Mouse (Mus musculus) neural tube, embryonic 11.5 days (tissue): Measurements from ENCODE around the gene Prkg1. TPM values are rescaled to one million over a fixed set of nuclear protein-coding genes. Genes with fewer than 3 reads are reported as not detected.

ENCODE experiments used
- ATAC-seq: fragments of 200-750 bp; cut with Nextera tagmentation; 2 replicates; pipeline ENCODE4 v1.8.0; 2017; ENCODE audit warnings: moderate number of reproducible peaks, mild to moderate bottlenecking, moderate TSS enrichment, moderate library complexity; ENCODE audit not compliant: insufficient read depth, low FRiP score, low TSS enrichment
- DNase-seq: peaks from one replicate; pipeline ENCODE4 v3.0.0-alpha.2; 2015; ENCODE audit warnings: low spot score
- H3K27ac ChIP-seq: fragments of 300-500 bp; sonication (generic); 2 replicates; pipeline ENCODE4 v1.5.1; 2014; ENCODE audit warnings: low read depth, mild to moderate bottlenecking, low read length
- H3K27me3 ChIP-seq: fragments of 300-500 bp; sonication (generic); 2 replicates; pipeline ENCODE4 v1.6.1; 2014; ENCODE audit warnings: mild to moderate bottlenecking, low read length, mixed read lengths; ENCODE audit not compliant: control insufficient read depth, insufficient read depth
- H3K36me3 ChIP-seq: fragments of 300-500 bp; sonication (generic); 2 replicates; pipeline ENCODE4 v1.6.1; 2014; ENCODE audit warnings: mild to moderate bottlenecking, low read length, moderate library complexity, mixed read lengths; ENCODE audit not compliant: control insufficient read depth, insufficient read depth
- H3K4me1 ChIP-seq: fragments of 300-500 bp; sonication (generic); 2 replicates; pipeline ENCODE4 v1.6.1; 2014; ENCODE audit warnings: low read length, mixed read lengths; ENCODE audit not compliant: control insufficient read depth, insufficient read depth
- H3K4me2 ChIP-seq: fragments of 300-500 bp; sonication (generic); 2 replicates; pipeline ENCODE4 v1.6.1; 2014; ENCODE audit warnings: low read depth, mild to moderate bottlenecking, moderate library complexity
- H3K4me3 ChIP-seq: fragments of 300-500 bp; sonication (generic); 2 replicates; pipeline ENCODE4 v1.5.1; 2014; ENCODE audit warnings: low read depth, low read length
- H3K9ac ChIP-seq: fragments of 300-500 bp; sonication (generic); 2 replicates; pipeline ENCODE4 v1.6.1; 2014; ENCODE audit warnings: mild to moderate bottlenecking, low read length
- H3K9me3 ChIP-seq: fragments of 300-500 bp; sonication (generic); 2 replicates; pipeline ENCODE4 v1.6.1; 2016; ENCODE audit warnings: low read length; ENCODE audit not compliant: control insufficient read depth
- WGBS: fragments of 180-500 bp; shearing (Covaris S2); extraction: QIAGEN DNeasy Blood & Tissue Kit; methylation state at CpG from one replicate; pipeline ENCODE4 v1.1.7; 2014; 5-methylcytosine and 5-hydroxymethylcytosine counted together
- polyA plus RNA-seq: library from polyadenylated mRNA; unstranded; fragments of >200 nt; fragmentation: Nextera tagmentation; extraction: Ambion mirVana; gene quantifications from 2 replicates; pipeline ENCODE4 v1.2.1, GENCODE M21; 2014

Prkg1 gene
- 7.7 and 8.2 TPM in 2 replicates for polyA plus RNA-seq

DNA sequence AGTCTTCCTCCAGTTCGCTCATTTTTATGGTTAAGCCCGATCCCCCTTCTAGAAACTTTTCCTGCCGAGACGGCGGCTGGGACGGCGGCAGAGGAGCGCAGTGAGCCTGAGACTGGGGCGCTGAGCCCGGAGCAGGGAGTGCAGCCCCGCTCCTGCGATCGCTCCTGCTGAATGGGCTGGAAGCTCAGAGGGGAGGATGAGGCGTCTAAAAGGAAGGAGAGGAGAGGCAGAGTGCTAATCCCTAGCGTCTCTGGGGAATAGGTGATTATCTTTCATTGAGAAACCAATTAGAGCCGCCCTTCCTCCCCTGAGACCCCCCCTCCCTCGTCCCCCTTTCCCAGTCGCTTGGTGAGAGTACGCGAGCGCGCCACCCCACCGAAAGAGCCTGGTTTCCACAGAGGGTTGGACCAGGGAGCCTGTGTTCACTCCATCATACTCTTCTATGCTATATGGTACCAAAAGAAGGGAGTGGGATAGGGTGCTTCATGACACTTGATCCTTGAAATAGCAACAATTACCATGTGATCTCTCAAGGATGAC lies at the start of gene Prkg1:
Gene Prkg1 (minus strand): TSS at position 233 of the 540 bp plus-strand sequence.
- WGBS = 0% methylated on average over 20 of the region's 23 CpGs
- DNase-seq (peak; percentile 70), ATAC-seq (peak; percentile 72)
- Histone ChIP-seq H3K27ac (peak within 1 kb of the TSS; percentile 45), H3K4me2 (peak within 1 kb of the TSS; percentile 84), H3K36me3 (no peaks in the 10 kb centered on the region), H3K4me1 (0 out of 2 replicates have a peak, but pooled peaks cover 6% of the 10 kb centered on the region), H3K9ac (peak within 1 kb of the TSS; percentile 58), H3K27me3 (peaks cover 7% of the 10 kb centered on the region), H3K4me3 (peak within 1 kb of the TSS; percentile 54), H3K9me3 (no peaks in the 10 kb centered on the region)

DNA sequence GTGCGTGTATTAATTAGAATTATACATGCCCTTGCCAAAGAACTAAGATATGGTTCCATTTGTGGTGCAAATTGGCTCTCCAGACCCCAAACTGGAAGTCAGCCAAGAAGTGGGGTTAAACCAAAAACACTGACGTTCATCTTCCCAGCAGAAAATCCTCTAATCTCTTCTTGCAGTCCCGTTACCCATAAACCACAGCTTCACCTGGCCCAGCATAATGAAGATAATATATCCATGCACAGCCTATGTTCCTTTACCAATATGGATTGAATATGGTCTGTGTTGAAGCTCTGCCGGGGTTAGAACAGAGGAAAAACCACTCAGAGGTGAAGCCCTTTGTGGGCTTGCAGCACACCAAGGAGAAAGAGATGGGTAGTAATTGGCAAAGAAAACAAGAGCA lies 48.3 kb upstream of the Prkg1 start:
- DNase-seq = no peak
- no peaks in the 10 kb centered on the region for H3K36me3 ChIP-seq
- H3K9me3 ChIP-seq = no peaks in the 10 kb centered on the region
- H3K27ac ChIP-seq = no peak overlapping the region
- no peak overlapping the region for H3K4me2 ChIP-seq
- H3K27me3 ChIP-seq = no peaks in the 10 kb centered on the region
- no peak for ATAC-seq
- 83% methylated on average over 4 of the region's 4 CpGs for WGBS
- no peaks in the 10 kb centered on the region for H3K4me1 ChIP-seq
- no peak overlapping the region for H3K4me3 ChIP-seq
- H3K9ac ChIP-seq = no peak overlapping the region

DNA sequence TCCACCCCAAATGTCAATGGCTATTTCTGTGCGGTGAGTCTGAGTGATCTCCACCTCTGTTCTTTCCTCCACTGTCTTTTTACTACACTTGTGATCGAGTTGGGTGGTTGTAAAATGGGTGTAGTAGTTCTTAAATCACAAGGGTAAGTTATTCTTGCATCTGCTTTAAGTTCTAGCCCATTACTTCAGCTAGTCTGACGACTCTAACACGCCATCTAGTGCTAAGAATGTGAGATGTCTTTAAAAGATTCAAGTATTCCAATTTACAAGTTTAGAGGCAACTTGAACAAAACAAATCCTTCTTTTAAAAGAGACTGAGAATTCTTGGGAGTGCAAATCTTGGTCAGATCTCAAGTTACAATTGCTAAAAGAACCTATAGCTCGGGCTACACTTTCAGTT lies 46.5 kb upstream of the Prkg1 start:
- no peak overlapping the region for H3K27ac ChIP-seq
- H3K4me2 ChIP-seq = no peak overlapping the region
- no peaks in the 10 kb centered on the region for H3K36me3 ChIP-seq
- no peaks in the 10 kb centered on the region for H3K9me3 ChIP-seq
- 32% methylated on average over 5 of the region's 5 CpGs for WGBS
- no peak for DNase-seq
- ATAC-seq = no peak
- no peak overlapping the region for H3K4me3 ChIP-seq
- no peaks in the 10 kb centered on the region for H3K4me1 ChIP-seq
- H3K27me3 ChIP-seq = no peaks in the 10 kb centered on the region
- H3K9ac ChIP-seq = no peak overlapping the region

DNA sequence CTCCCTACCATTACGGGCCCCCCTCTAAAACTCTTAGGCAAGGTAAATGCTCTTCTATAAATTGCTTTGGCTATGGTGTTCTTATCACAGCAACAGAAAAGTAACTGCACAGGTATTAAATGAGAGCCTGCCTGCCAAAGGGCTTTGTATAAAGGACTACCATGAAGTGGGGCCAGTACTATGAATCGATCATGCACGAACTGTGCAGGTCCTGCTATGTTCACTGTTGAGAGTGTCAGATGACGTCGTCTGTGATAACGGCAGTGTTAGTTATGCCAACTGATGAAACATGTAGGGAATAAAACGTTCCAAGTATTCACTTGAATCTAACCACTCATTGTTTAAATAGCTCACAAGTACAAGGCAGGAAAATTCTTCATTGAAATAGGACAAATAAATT lies 40.6 kb upstream of the Prkg1 start:
- Histone ChIP-seq H3K27me3 (no peaks in the 10 kb centered on the region), H3K4me3 (no peak overlapping the region), H3K9ac (no peak overlapping the region), H3K4me2 (no peak overlapping the region), H3K36me3 (no peaks in the 10 kb centered on the region), H3K4me1 (no peaks in the 10 kb centered on the region), H3K27ac (no peak overlapping the region), H3K9me3 (no peaks in the 10 kb centered on the region)
- no peak for DNase-seq
- 84% methylated on average over 7 of the region's 7 CpGs for WGBS
- ATAC-seq = no peak

DNA sequence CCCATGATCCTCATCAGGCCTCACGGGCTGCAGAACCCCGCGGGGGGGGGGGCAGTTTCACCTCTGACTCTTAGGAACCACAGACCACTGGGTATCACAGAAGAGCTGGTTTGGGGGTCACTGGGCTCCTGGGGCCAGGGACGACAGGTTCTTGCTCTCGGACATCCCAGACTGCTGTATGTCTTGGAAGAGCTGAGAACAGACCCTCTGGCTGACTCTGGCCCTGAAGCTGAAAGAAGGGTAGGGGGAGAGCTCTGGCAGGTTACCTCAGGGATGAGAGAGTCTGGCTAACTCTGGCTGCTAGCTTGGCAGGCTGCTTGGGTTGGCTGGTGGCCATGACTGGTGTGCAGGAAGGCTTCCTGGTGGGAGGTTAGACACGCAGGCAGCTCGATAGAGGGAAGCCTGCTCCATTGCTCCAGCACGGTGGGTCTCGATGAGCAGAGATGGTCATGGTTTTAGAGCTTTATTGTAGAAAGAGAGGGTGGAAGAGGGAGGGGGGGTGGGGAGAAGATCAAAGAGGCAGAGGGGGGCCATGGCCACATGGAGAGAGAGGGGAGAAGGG lies 30.7 kb upstream of the Prkg1 start:
- DNase-seq (no peak), ATAC-seq (no peak)
- WGBS = 51% methylated on average over 9 of the region's 9 CpGs

DNA sequence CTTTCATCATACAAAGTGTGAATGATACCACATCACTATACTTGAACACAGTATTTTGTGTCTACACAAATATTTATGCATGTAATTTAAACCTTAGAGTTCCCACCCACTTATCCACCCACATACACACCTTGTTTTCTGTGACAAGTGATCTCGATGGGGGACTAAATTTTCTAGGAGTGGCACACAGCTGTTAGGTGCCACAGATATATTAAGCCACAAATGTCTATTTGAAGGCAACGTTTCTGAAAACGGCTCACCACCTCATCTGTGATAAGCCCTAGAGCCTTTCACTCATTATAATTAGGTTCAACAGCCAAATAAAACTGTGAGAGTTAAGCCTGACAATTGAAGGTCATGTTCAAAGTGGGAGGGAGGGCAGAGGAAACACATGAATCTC lies 26.9 kb upstream of the Prkg1 start:
- H3K27ac ChIP-seq = no peak overlapping the region
- H3K9ac ChIP-seq = no peak overlapping the region
- no peak for DNase-seq
- H3K9me3 ChIP-seq = no peaks in the 10 kb centered on the region
- H3K4me2 ChIP-seq = no peak overlapping the region
- no peaks in the 10 kb centered on the region for H3K27me3 ChIP-seq
- H3K36me3 ChIP-seq = no peaks in the 10 kb centered on the region
- 76% methylated on average over 3 of the region's 3 CpGs for WGBS
- no peaks in the 10 kb centered on the region for H3K4me1 ChIP-seq
- H3K4me3 ChIP-seq = no peak overlapping the region
- ATAC-seq = no peak

More for the DNA sequence above, 30.7 kb upstream of the Prkg1 start:
- Histone ChIP-seq H3K27me3 (no peaks in the 10 kb centered on the region), H3K4me2 (no peak overlapping the region), H3K9ac (no peak overlapping the region), H3K9me3 (no peaks in the 10 kb centered on the region), H3K4me1 (no peaks in the 10 kb centered on the region), H3K4me3 (no peak overlapping the region), H3K36me3 (no peaks in the 10 kb centered on the region), H3K27ac (no peak overlapping the region)

DNA sequence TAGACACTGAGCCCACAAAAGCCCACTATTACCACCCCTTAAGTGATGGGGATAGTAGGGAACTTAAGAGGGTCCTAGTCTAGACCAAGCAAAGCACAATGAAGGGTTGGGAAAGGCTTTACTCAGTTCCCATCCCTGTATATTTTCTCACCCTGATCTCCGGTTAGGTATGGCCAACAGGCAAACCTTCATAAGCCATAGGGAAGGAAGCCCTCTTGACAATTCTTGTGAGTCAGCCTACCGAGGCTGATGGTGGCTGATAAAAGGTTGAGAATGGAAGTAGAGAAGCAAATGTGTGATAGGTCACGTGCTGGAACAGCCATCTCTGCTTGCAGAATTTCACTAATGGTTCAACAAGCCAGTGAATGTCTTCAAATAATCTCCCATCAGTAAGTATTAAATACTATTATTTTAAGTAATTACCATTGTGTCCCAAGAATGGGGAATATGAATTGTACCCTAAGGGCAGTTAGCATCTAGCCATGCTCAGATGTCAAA lies 16.7 kb upstream of the Prkg1 start:
- Histone ChIP-seq H3K27ac (no peak overlapping the region), H3K27me3 (no peaks in the 10 kb centered on the region), H3K4me3 (no peak overlapping the region), H3K9me3 (no peaks in the 10 kb centered on the region), H3K36me3 (no peaks in the 10 kb centered on the region), H3K4me1 (no peaks in the 10 kb centered on the region), H3K9ac (no peak overlapping the region), H3K4me2 (no peak overlapping the region)
- DNase-seq = no peak
- WGBS = 88% methylated on average over 3 of the region's 3 CpGs
- no peak for ATAC-seq

DNA sequence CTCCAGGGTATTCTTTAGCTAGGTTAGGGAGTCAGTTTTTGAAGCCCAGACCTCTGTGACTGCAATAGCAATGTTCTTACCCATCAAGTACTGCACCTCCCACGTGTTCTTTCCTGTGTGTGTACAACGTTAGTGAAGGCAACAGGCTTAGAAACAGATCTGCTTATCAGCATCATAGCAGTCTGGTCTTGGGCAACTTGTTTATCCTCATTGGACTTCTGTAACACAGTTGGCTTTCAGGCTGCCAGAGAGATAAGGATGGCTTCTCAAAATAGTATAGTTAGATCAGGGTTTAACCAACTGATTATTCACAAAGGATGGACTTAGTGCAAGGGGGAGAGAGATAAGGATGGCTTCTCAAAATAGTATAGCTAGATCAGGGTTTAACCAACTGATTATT lies 16.2 kb upstream of the Prkg1 start:
- no peak for ATAC-seq
- 67% methylated on average over 2 of the region's 2 CpGs for WGBS

DNA sequence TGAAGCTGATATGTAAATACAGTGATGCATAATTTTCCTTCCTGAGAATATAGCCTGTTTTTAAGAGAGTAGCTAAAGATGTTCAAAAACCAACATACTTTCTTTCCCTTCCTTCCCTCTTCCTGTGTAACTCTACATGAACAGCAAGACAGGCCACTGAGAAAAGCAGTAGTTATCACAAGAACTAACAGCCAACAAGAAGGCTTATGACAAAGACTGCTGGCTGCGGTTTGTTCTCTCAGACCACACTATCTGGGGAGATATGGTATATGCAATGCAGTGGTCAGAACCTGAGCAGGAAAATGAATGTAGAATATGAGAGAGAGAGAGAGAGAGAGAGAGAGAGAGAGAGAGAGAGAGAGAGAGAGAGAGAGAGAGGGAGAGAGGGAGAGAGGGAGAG lies 15.4 kb upstream of the Prkg1 start:
- H3K4me1 ChIP-seq = no peaks in the 10 kb centered on the region
- H3K9me3 ChIP-seq = no peaks in the 10 kb centered on the region
- H3K4me3 ChIP-seq = no peak overlapping the region
- WGBS = 100% methylated on average over 1 of the region's 1 CpGs
- DNase-seq (no peak), ATAC-seq (no peak)
- no peak overlapping the region for H3K27ac ChIP-seq
- H3K4me2 ChIP-seq = no peak overlapping the region
- no peaks in the 10 kb centered on the region for H3K36me3 ChIP-seq
- H3K27me3 ChIP-seq = no peaks in the 10 kb centered on the region
- no peak overlapping the region for H3K9ac ChIP-seq

More for the DNA sequence above, 16.2 kb upstream of the Prkg1 start:
- Histone ChIP-seq H3K27me3 (no peaks in the 10 kb centered on the region), H3K9me3 (no peaks in the 10 kb centered on the region), H3K4me3 (no peak overlapping the region), H3K4me2 (no peak overlapping the region), H3K4me1 (no peaks in the 10 kb centered on the region), H3K27ac (no peak overlapping the region), H3K36me3 (no peaks in the 10 kb centered on the region), H3K9ac (no peak overlapping the region)
- DNase-seq = no peak
